Mouse (Mus musculus): Measurements from ENCODE around the gene Ncstn. TPM values are rescaled to one million over a fixed set of nuclear protein-coding genes. Genes with fewer than 3 reads are reported as not detected.

Ncstn gene
- polyA plus RNA-seq, 1 experiment, result 3.7 TPM

GRCm38 (mm10) chr1:172099325-172100033 is 16.9 kb upstream of the Ncstn start:
- no peak for TF ChIP-seq GATA1 (IDR thresholded peaks at IDR 0.05; ENCODE audit: low read length)

GRCm38 (mm10) chr1:172095202-172095601 is 12.6 kb upstream of the Ncstn start:
- no peak for TF ChIP-seq GATA1 (IDR thresholded peaks at IDR 0.05; ENCODE audit: low read length)

GRCm38 (mm10) chr1:172094295-172094694 is 11.7 kb upstream of the Ncstn start:
- no peak for TF ChIP-seq GATA1 (IDR thresholded peaks at IDR 0.05; ENCODE audit: low read length)

- TF ChIP-seq GATA1 (IDR thresholded peaks at IDR 0.05; ENCODE audit: low read length), result no peak
Observed at GRCm38 (mm10) chr1:172093522-172093921, 10.9 kb upstream of the Ncstn start.

- no peak for TF ChIP-seq GATA1 (IDR thresholded peaks at IDR 0.05; ENCODE audit: low read length)
Observed at GRCm38 (mm10) chr1:172082899-172083445, 377 bp upstream of the Ncstn start.

- no peak for TF ChIP-seq GATA1 (IDR thresholded peaks at IDR 0.05; ENCODE audit: low read length)
Observed at GRCm38 (mm10) chr1:172077981-172078380, 4.6 kb downstream of the Ncstn start.

- TF ChIP-seq GATA1 (IDR thresholded peaks at IDR 0.05; ENCODE audit: low read length), result no peak
Observed at GRCm38 (mm10) chr1:172072604-172073003, 10.0 kb downstream of the Ncstn start.

GRCm38 (mm10) chr1:172071556-172071955 is 11.0 kb downstream of the Ncstn start:
- no peak for TF ChIP-seq GATA1 (IDR thresholded peaks at IDR 0.05; ENCODE audit: low read length)

GRCm38 (mm10) chr1:172070227-172070626 is 12.4 kb downstream of the Ncstn start:
- no peak for TF ChIP-seq GATA1 (IDR thresholded peaks at IDR 0.05; ENCODE audit: low read length)

GRCm38 (mm10) chr1:172064613-172065141 is 17.9 kb downstream of the Ncstn start:
- no peak for TF ChIP-seq GATA1 (IDR thresholded peaks at IDR 0.05; ENCODE audit: low read length)

GRCm38 (mm10) chr1:172063291-172064023 is 19.1 kb downstream of the Ncstn start:
- no peak for TF ChIP-seq GATA1 (IDR thresholded peaks at IDR 0.05; ENCODE audit: low read length)

GRCm38 (mm10) chr1:172062101-172062500 is 20.5 kb downstream of the Ncstn start:
- TF ChIP-seq GATA1 (IDR thresholded peaks at IDR 0.05; ENCODE audit: low read length), result no peak

- TF ChIP-seq GATA1 (IDR thresholded peaks at IDR 0.05; ENCODE audit: low read length), result no peak
Observed at GRCm38 (mm10) chr1:172061217-172061616, 21.4 kb downstream of the Ncstn start.

- no peak for TF ChIP-seq GATA1 (IDR thresholded peaks at IDR 0.05; ENCODE audit: low read length)
Observed at GRCm38 (mm10) chr1:172060659-172061058, 21.9 kb downstream of the Ncstn start.

GRCm38 (mm10) chr1:172058874-172059273 is 23.7 kb downstream of the Ncstn start:
- no peak for TF ChIP-seq GATA1 (IDR thresholded peaks at IDR 0.05; ENCODE audit: low read length)

GRCm38 (mm10) chr1:172058321-172058720 is 24.3 kb downstream of the Ncstn start:
- no peak for TF ChIP-seq GATA1 (IDR thresholded peaks at IDR 0.05; ENCODE audit: low read length)

All from G1E-ER4 (cell line).